Comparison of ENCODE assay signal across 19 mouse cellular contexts in genomic region chr4:56621356-56621755, GRCm38 (mm10).
A peak's percentile ranks its signal among the peaks of the same experiment; 100 is the strongest.
DNase-seq lines count a peak whose midpoint lies in the region; ATAC-seq and TF ChIP-seq lines count a peak whose summit lies in the region.
"Had no signal": no experiment of that assay in that cellular context is flagged by ENCODE, and none has a peak within 500 bp of the region (broad histone marks: within the 10 kb centered on the region; RNA-seq: fewer than 3 reads in every experiment).

No protein-coding gene starts in this region.

- TF ChIP-seq CTCF in stomach, postnatal 0 days (IDR thresholded peaks at IDR 0.05; ENCODE audit: low read depth) = no peak

- intact Hi-C loops in heart, postnatal 10 days (cut with DNase I) = no loop called here
- intact Hi-C loops in left cerebral cortex, postnatal 14 days (cut with DNase I) = no loop called here

- no peak overlapping the region for H3K4me3 ChIP-seq in stomach, embryonic 16.5 days (replicated peaks; ENCODE audit: low read length)
- no peak overlapping the region for H3K4me3 ChIP-seq in stomach, postnatal 0 days (ENCODE audit: low read depth, low read length)
- H3K4me3 ChIP-seq: embryonic facial prominence, embryonic 10.5 days; embryonic facial prominence, embryonic 12.5 days; forebrain, embryonic 13.5 days; forebrain, embryonic 15.5 days had no signal

- no peak overlapping the region for H3K27ac ChIP-seq in stomach, embryonic 16.5 days (ENCODE audit: low read length)
- no peak overlapping the region for H3K27ac ChIP-seq in stomach, postnatal 0 days (replicated peaks)
- H3K27ac ChIP-seq: embryonic facial prominence, embryonic 10.5 days; embryonic facial prominence, embryonic 12.5 days; forebrain, embryonic 13.5 days; forebrain, embryonic 15.5 days had no signal

- H3K9ac ChIP-seq in stomach, embryonic 16.5 days (ENCODE audit: low read length) = no peak overlapping the region
- no peak overlapping the region for H3K9ac ChIP-seq in stomach, postnatal 0 days (ENCODE audit: low read length)
- H3K9ac ChIP-seq: embryonic facial prominence, embryonic 12.5 days; forebrain, embryonic 13.5 days; forebrain, embryonic 15.5 days had no signal

- DNase-seq in heart, adult 11 months = peak; percentile 60
- no peak for DNase-seq in heart, postnatal 10 days
- peak; percentile 22 for DNase-seq in right cerebral cortex, adult 18-20 months
- no peak for DNase-seq in right cerebral cortex, postnatal 10 days (ENCODE audit: low spot score in 2 of 2)
- no peak for DNase-seq in stomach, postnatal 0 days (ENCODE audit: low spot score)
- no peak for DNase-seq in left cerebral cortex, postnatal 14 days (ENCODE audit: low spot score in 2 of 2)
- DNase-seq: adrenal gland, adult 2 months; adrenal gland, postnatal 10 days; adrenal gland, postnatal 25 days; cerebellum, adult 11-12 months; cerebellum, adult 2 months; cerebellum, adult 9-10 months; cerebellum, postnatal 10 days; cerebellum, postnatal 25 days had no signal

- H3K36me3 ChIP-seq in stomach, embryonic 16.5 days (ENCODE audit: control insufficient read depth, insufficient read depth, low read length) = no peaks in the 10 kb centered on the region
- no peaks in the 10 kb centered on the region for H3K36me3 ChIP-seq in stomach, postnatal 0 days (ENCODE audit: control insufficient read depth, insufficient read depth, low read length)
- H3K36me3 ChIP-seq: embryonic facial prominence, embryonic 10.5 days; embryonic facial prominence, embryonic 12.5 days; forebrain, embryonic 15.5 days had no signal

- ATAC-seq in stomach, embryonic 16.5 days (ENCODE audit: insufficient read depth, low FRiP score) = peak; percentile 44
- ATAC-seq in stomach, postnatal 0 days (ENCODE audit: low FRiP score, low TSS enrichment) = no peak; the same call in 1 of the 2 replicates
- ATAC-seq: forebrain, embryonic 13.5 days; forebrain, embryonic 15.5 days had no signal

- no peak for TF ChIP-seq EP300 in stomach, postnatal 0 days (optimal IDR thresholded peaks at IDR 0.05)

- WGBS in stomach, embryonic 16.5 days = 76% methylated on average over 1 of the region's 1 CpGs
- WGBS in stomach, postnatal 0 days = 59% methylated on average over 1 of the region's 1 CpGs

- no peaks in the 10 kb centered on the region for H3K27me3 ChIP-seq in stomach, embryonic 16.5 days (ENCODE audit: control insufficient read depth, insufficient read depth, low read length)
- H3K27me3 ChIP-seq in stomach, postnatal 0 days (ENCODE audit: control insufficient read depth, insufficient read depth, low read length) = no peaks in the 10 kb centered on the region
- H3K27me3 ChIP-seq: embryonic facial prominence, embryonic 12.5 days; forebrain, embryonic 13.5 days; forebrain, embryonic 15.5 days had no signal

- no peaks in the 10 kb centered on the region for H3K9me3 ChIP-seq in stomach, embryonic 16.5 days (replicated peaks; ENCODE audit: control insufficient read depth, low read length)
- no peaks in the 10 kb centered on the region for H3K9me3 ChIP-seq in stomach, postnatal 0 days (ENCODE audit: control insufficient read depth, low read length)
- H3K9me3 ChIP-seq: embryonic facial prominence, embryonic 10.5 days; embryonic facial prominence, embryonic 12.5 days; forebrain, embryonic 15.5 days had no signal

- no peaks in the 10 kb centered on the region for H3K4me1 ChIP-seq in stomach, embryonic 16.5 days (ENCODE audit: control insufficient read depth, insufficient read depth, low read length)
- no peaks in the 10 kb centered on the region for H3K4me1 ChIP-seq in stomach, postnatal 0 days (replicated peaks; ENCODE audit: control insufficient read depth, insufficient read depth)
- H3K4me1 ChIP-seq: embryonic facial prominence, embryonic 10.5 days; embryonic facial prominence, embryonic 12.5 days; forebrain, embryonic 13.5 days; forebrain, embryonic 15.5 days had no signal

- H3K4me2 ChIP-seq in stomach, embryonic 16.5 days (ENCODE audit: low read depth, low read length) = no peak overlapping the region
- H3K4me2 ChIP-seq in stomach, postnatal 0 days (replicated peaks; ENCODE audit: low read depth) = no peak overlapping the region
- H3K4me2 ChIP-seq: embryonic facial prominence, embryonic 12.5 days; forebrain, embryonic 13.5 days; forebrain, embryonic 15.5 days had no signal

Comparison
In these comparisons a context has a peak if more than half of its experiments do, and no peak if none do; other contexts are left out.
1. DNase-seq: peak in heart, adult 11 months (single experiment) and right cerebral cortex, adult 18-20 months (single experiment); none in heart, postnatal 10 days (0 of 2), right cerebral cortex, postnatal 10 days (0 of 2), stomach, postnatal 0 days (single experiment) and left cerebral cortex, postnatal 14 days (0 of 2).